Mouse (Mus musculus) CH12.LX (cell line): ENCODE measurements around the gene Med7. TPM values are rescaled to one million over a fixed set of nuclear protein-coding genes. Genes with fewer than 3 reads are reported as not detected.

Experiments used
- DNase-seq: peaks from one replicate; pipeline ENCODE4 v3.0.0-alpha.2; 2013; ENCODE audit errors: extremely low read depth
- H3K27ac ChIP-seq: 2 replicates; pipeline ENCODE4 v1.5.1; 2012; ENCODE audit warnings: low read depth, mild to moderate bottlenecking, control low read depth, moderate library complexity; ENCODE audit not compliant: insufficient read depth
- H3K27me3 ChIP-seq: replicated peaks from 2 replicates; pipeline ENCODE3; 2012; ENCODE audit warnings: inconsistent platforms
- H3K36me3 ChIP-seq, 2 experiments: replicated peaks in 1 of 2; 2 replicates each; pipeline versions ENCODE3 to v1.6.1; 2012; ENCODE audit warnings: inconsistent platforms in 1 of 2, low read length in 1 of 2, mild to moderate bottlenecking in 1 of 2, mixed read lengths in 1 of 2, moderate library complexity in 1 of 2; ENCODE audit not compliant: control insufficient read depth in 1 of 2, insufficient read depth in 1 of 2
- H3K4me1 ChIP-seq, 2 experiments: 2 replicates each; pipeline ENCODE4 v1.6.1; 2012; ENCODE audit warnings: inconsistent platforms in 1 of 2, moderate library complexity in 1 of 2; ENCODE audit not compliant: insufficient read depth in 2 of 2, control insufficient read depth in 1 of 2
- H3K4me2 ChIP-seq: 2 replicates; pipeline ENCODE4 v1.6.1; 2012; ENCODE audit warnings: low read depth, mild to moderate bottlenecking, control low read depth; ENCODE audit not compliant: poor library complexity, insufficient read depth, severe bottlenecking
- H3K4me3 ChIP-seq, 3 experiments: fragments of 150-350 bp in 1 of 3; sonication (generic) in 1 of 3; replicated peaks in 1 of 3; 2 replicates each; pipeline versions ENCODE3 to v1.5.1; 2011 to 2012; ENCODE audit warnings: low read depth in 2 of 3, low read length in 2 of 3, mild to moderate bottlenecking in 2 of 3, moderate library complexity in 2 of 3, control low read depth in 1 of 3, improper control_type of control experiment in 1 of 3, inconsistent platforms in 1 of 3, mixed read lengths in 1 of 3; ENCODE audit not compliant: poor library complexity in 1 of 3
- H3K79me2 ChIP-seq: replicated peaks from 2 replicates; pipeline ENCODE4 v1.6.1; 2012; ENCODE audit warnings: mild to moderate bottlenecking, moderate library complexity; ENCODE audit not compliant: control insufficient read depth, poor library complexity, insufficient read depth, severe bottlenecking; ENCODE audit errors: extremely low read depth
- H3K9ac ChIP-seq: 2 replicates; pipeline ENCODE4 v1.6.1; 2012; ENCODE audit warnings: low read depth, mild to moderate bottlenecking, control low read depth, moderate library complexity; ENCODE audit not compliant: insufficient read depth
- H3K9me3 ChIP-seq: replicated peaks from 2 replicates; pipeline ENCODE3; 2012; ENCODE audit warnings: low read length, inconsistent platforms, mixed read lengths
- BHLHE40 ChIP-seq: IDR thresholded peaks from 2 replicates; pipeline ENCODE4 v1.6.1; 2011; ENCODE audit warnings: mild to moderate bottlenecking, low read depth, low read length, improper control_type of control experiment
- CHD1 ChIP-seq: IDR thresholded peaks from 2 replicates; pipeline ENCODE4 v1.6.1; 2012; ENCODE audit warnings: low read depth, low read length, improper control_type of control experiment, inconsistent platforms
- CHD2 ChIP-seq: IDR thresholded peaks from 2 replicates; pipeline ENCODE4 v1.6.1; 2011; ENCODE audit warnings: low read length, improper control_type of control experiment
- ELF1 ChIP-seq: IDR thresholded peaks from 2 replicates; pipeline ENCODE4 v1.6.1; 2014; ENCODE audit warnings: low read depth, mild to moderate bottlenecking, inconsistent platforms, low read length, improper control_type of control experiment
- ETS1 ChIP-seq: conservative IDR thresholded peaks from 2 replicates; pipeline ENCODE4 v1.6.1; 2012; ENCODE audit warnings: low read depth, mild to moderate bottlenecking, inconsistent platforms, low read length, improper control_type of control experiment, moderate library complexity
- GABPA ChIP-seq: IDR thresholded peaks from 2 replicates; pipeline ENCODE4 v1.6.1; 2012; ENCODE audit warnings: low read depth, low read length, improper control_type of control experiment, inconsistent platforms; ENCODE audit not compliant: insufficient replicate concordance
- JUN ChIP-seq: IDR thresholded peaks from 2 replicates; pipeline ENCODE4 v1.6.1; 2011; ENCODE audit warnings: low read depth, mild to moderate bottlenecking, low read length, improper control_type of control experiment, moderate library complexity; ENCODE audit not compliant: insufficient read depth
- JUND ChIP-seq: conservative IDR thresholded peaks from 2 replicates; pipeline ENCODE4 v1.6.1; 2011; ENCODE audit warnings: low read depth, low read length, improper control_type of control experiment
- KAT2A ChIP-seq: IDR thresholded peaks from 2 replicates; pipeline ENCODE4 v1.6.1; 2012; ENCODE audit warnings: low read length, improper control_type of control experiment, inconsistent platforms; ENCODE audit not compliant: insufficient replicate concordance
- MAFK ChIP-seq: IDR thresholded peaks from 2 replicates; pipeline ENCODE4 v1.6.1; 2011; ENCODE audit warnings: low read length, improper control_type of control experiment; ENCODE audit not compliant: insufficient replicate concordance
- MAZ ChIP-seq: IDR thresholded peaks from 2 replicates; pipeline ENCODE4 v1.6.1; 2012; ENCODE audit warnings: low read depth, mild to moderate bottlenecking, inconsistent platforms, low read length, improper control_type of control experiment, moderate library complexity
- MEF2A ChIP-seq: IDR thresholded peaks from 2 replicates; pipeline ENCODE4 v1.6.1; 2014; ENCODE audit warnings: low read depth, mild to moderate bottlenecking, inconsistent platforms, low read length, improper control_type of control experiment, borderline replicate concordance
- MYC ChIP-seq: IDR thresholded peaks from 2 replicates; pipeline ENCODE4 v1.6.1; 2011; ENCODE audit warnings: low read depth, mild to moderate bottlenecking, improper control_type of control experiment, low read length
- NELFE ChIP-seq: IDR thresholded peaks from 2 replicates; pipeline ENCODE4 v1.6.1; 2011; ENCODE audit warnings: low read depth, low read length, improper control_type of control experiment
- NRF1 ChIP-seq: IDR thresholded peaks from 2 replicates; pipeline ENCODE4 v1.6.1; 2014; ENCODE audit warnings: low read depth, mild to moderate bottlenecking, inconsistent platforms, low read length, improper control_type of control experiment, moderate library complexity
- PAX5 ChIP-seq: IDR thresholded peaks from 2 replicates; pipeline ENCODE4 v1.6.1; 2012; ENCODE audit warnings: low read length, inconsistent platforms, mixed read lengths
- POLR2AphosphoS2 ChIP-seq: IDR thresholded peaks from 2 replicates; pipeline ENCODE4 v1.6.1; 2011; ENCODE audit warnings: low read depth, low read length, improper control_type of control experiment
- RCOR1 ChIP-seq: conservative IDR thresholded peaks from 2 replicates; pipeline ENCODE4 v1.6.1; 2012; ENCODE audit warnings: low read depth, mild to moderate bottlenecking, inconsistent platforms, low read length, improper control_type of control experiment
- SIN3A ChIP-seq: IDR thresholded peaks from 2 replicates; pipeline ENCODE4 v1.6.1; 2012; ENCODE audit warnings: low read length, improper control_type of control experiment, inconsistent platforms
- TCF12 ChIP-seq: IDR thresholded peaks from 2 replicates; pipeline ENCODE4 v1.6.1; 2014; ENCODE audit warnings: low read depth, mild to moderate bottlenecking, inconsistent platforms, low read length, improper control_type of control experiment
- ZC3H11A ChIP-seq: IDR thresholded peaks from 2 replicates; pipeline ENCODE4 v1.6.1; 2012; ENCODE audit warnings: low read depth, mild to moderate bottlenecking, inconsistent platforms, low read length, improper control_type of control experiment
- ZKSCAN1 ChIP-seq: IDR thresholded peaks from 2 replicates; pipeline ENCODE4 v1.6.1; 2012; ENCODE audit warnings: low read depth, inconsistent platforms, low read length, improper control_type of control experiment, borderline replicate concordance
- ZMIZ1 ChIP-seq: IDR thresholded peaks from 2 replicates; pipeline ENCODE4 v1.6.1; 2012; ENCODE audit warnings: low read depth, mild to moderate bottlenecking, inconsistent platforms, low read length, improper control_type of control experiment
- dilution Hi-C: fragments of 300-500 bp; cut with MboI; formaldehyde crosslinking; loops from 2 replicates; pipeline ENCODE4 v1.14.3; 2020; ENCODE audit warnings: low sequenced_read_pairs; ENCODE audit not compliant: extremely low pct_unique_long_range_greater_than_20kb, extremely low pct_ligation_motif_present
- in situ Hi-C: fragments of 300-500 bp; cut with MboI; formaldehyde crosslinking; loops from 3 replicates; pipeline ENCODE4 v1.14.3; 2019; ENCODE audit warnings: low sequenced_read_pairs, low pct_ligation_motif_present, low pct_unique_long_range_greater_than_20kb, mixed read lengths
- polyA plus RNA-seq: library from polyadenylated mRNA; unstranded; fragments of >175 nt; gene quantifications from 2 replicates; pipeline ENCODE4 v1.2.1, GENCODE M21; 2012; ENCODE audit warnings: low read depth; ENCODE audit not compliant: insufficient read length
- total RNA-seq, 2 experiments: library from RNA; depleted of rRNA; stranded (reverse); fragments of 300-350 nt in 1 of 2; fragments of >200 nt in 1 of 2; gene quantifications; 2 replicates each; pipeline ENCODE4 v1.2.3; 2012 to 2014

Gene Med7
- total and polyA plus RNA-seq, 3 experiments: 32.7 to 104 (median 59.9) TPM

DNA sequence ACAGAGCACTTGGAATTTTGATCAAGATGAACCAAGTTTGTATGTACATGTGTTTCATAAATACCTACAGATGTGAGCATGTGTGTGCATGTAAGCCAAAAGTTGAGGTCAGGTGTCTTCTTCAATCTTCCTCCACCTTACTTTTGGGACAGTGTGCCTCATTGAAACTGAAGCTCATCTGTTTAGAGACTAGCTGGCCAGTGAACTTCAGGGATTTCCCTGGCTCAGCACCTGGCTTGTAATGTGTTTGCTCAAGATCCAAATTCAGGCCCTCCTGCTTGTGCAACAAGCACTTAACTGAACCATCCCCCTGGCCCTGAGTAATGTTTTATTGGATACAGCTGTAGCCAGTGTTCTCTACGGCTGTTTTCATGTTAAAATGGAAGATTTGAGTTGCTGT is 18.3 kb upstream of the Med7 start (continued):
- 0 out of 2 replicates have a peak, but pooled peaks have one; percentile 7 for TF ChIP-seq KAT2A
- no peak for TF ChIP-seq POLR2AphosphoS2
- peak; percentile 50; the same call in 1 of the 2 replicates for TF ChIP-seq MEF2A

DNA sequence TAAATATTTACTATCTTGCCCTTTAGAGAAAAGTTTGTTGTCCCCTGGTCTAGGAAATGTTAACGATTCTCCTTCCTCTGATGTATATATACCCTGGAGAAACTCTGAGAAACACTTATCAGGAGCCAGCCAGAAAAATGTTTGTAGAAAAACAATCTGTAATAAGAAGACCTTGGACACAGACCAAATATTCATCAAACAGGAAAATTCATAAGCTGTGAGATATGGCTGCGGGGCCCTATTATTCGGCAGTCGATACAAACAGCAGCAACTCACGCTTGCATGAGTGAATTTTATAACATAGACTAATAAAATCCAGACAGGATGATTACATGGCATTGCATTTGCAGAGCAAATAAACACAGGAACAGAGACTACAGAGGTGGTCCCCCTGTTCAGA is 17.9 kb upstream of the Med7 start:
- Histone ChIP-seq H3K27me3 (no peaks in the 10 kb centered on the region), H3K9ac (no peak overlapping the region), H3K9me3 (peaks cover 4% of the 10 kb centered on the region), H3K4me2 (no peak overlapping the region), H3K4me1 (peaks cover 11 to 46% of the 10 kb centered on the region in 2 experiments), H3K79me2 (no peaks in the 10 kb centered on the region), H3K36me3 (no peaks in the 10 kb centered on the region)
- in situ Hi-C loops (no loop called here), dilution Hi-C loops (no loop called here)
- no peak for DNase-seq
- TF ChIP-seq BHLHE40 (no peak), CHD2 (no peak), SIN3A (no peak), ELF1 (no peak), JUN (no peak), MAFK (no peak), ZC3H11A (no peak), ZKSCAN1 (no peak), ZMIZ1 (no peak), MYC (no peak), GABPA (no peak), NRF1 (no peak), ETS1 (no peak), JUND (no peak), PAX5 (no peak), NELFE (no peak), MAZ (no peak), CHD1 (no peak), RCOR1 (no peak), TCF12 (no peak)
- TF ChIP-seq, all 38 proteins: peak for 0
- Histone ChIP-seq H3K27ac (no peak overlapping the region), H3K4me3 (no peak overlapping the region)
